7 mouse cellular contexts compared by ENCODE assay signal in the genomic region with DNA sequence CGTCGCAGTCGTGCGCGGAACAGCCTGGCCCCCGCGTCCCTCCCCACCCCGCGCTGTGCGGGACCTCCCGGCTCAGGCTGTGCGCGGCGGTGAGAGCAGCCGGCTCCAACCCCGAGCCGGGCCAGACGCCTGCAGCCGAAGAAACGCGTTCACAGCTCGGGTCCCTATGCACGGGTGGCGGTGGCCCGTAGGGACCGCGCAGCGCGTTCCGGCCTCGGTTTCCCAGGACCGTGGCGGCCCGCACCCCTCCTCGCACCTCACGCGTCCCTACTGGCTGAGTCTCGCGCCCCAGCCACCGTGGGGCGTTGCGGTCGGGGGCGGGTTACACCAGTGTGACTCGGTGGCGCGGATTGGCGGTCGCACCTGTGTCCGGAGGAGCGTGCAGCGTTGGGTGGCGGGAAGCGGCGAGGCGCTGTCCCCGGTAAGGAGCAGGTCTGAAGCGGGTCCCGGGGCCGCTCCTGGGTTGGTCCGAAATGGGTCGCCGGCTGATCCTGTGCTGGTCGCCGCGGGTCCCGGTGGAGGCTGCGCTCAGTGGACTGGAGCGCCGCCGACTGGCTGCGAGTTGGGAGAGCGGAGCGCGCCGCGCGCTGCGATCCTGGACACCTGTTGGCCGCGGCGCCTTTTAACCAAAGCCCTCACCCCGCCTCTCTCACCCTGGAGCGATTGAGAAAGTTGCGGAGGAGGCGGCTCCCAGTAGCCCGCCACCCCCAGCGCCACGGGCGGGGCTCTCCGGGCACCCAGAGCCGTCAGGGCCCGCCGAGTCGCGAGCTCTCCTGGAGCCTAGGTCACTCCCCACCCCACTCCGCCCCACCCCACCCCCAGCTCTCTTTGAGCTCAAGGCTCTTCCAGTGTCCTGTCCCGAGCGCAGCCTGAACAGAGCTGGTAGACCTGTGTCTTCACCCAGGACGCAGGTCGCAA. TPM values are rescaled to one million over a fixed set of nuclear protein-coding genes. Genes with fewer than 3 reads are reported as not detected.
DNase-seq lines count a peak whose midpoint lies in the region; ATAC-seq and TF ChIP-seq lines count a peak whose summit lies in the region.

A gene (minus strand): TSS at position 597 of the 918 bp plus-strand sequence.

- in situ Hi-C loops in ES-E14 (cut with MboI; ENCODE audit: low sequenced_read_pairs in 2 of 2, unreplicated experiment in 2 of 2), result loop anchor here in 1 of 2 experiments (25.0 kb wide), 1 partner anchor 233 kb away; no protein-coding TSS in a partner anchor

- no peaks in the 10 kb centered on the region for H3K9me3 ChIP-seq in ES-E14 (ENCODE audit: control insufficient read depth, insufficient read depth, low read depth, low read length)
- no peaks in the 10 kb centered on the region for H3K9me3 ChIP-seq in forebrain, embryonic 11.5 days (ENCODE audit: control insufficient read depth, low read length)
- no peaks in the 10 kb centered on the region for H3K9me3 ChIP-seq in stomach, embryonic 14.5 days (ENCODE audit: control insufficient read depth, low read depth, low read length)

- 0% methylated on average over 100 of the region's 101 CpGs for WGBS in forebrain, embryonic 11.5 days
- under 1% methylated on average over 101 of the region's 101 CpGs for WGBS in stomach, embryonic 14.5 days

- H3K9ac ChIP-seq in ES-E14 (ENCODE audit: insufficient read depth, low read depth, low read length, poor library complexity, severe bottlenecking), result peak within 1 kb of the TSS; percentile 70
- H3K9ac ChIP-seq in forebrain, embryonic 11.5 days (ENCODE audit: low read length), result peak within 1 kb of the TSS; percentile 39
- 0 out of 2 replicates have a peak within 1 kb of the TSS, but pooled peaks have one; percentile 6 for H3K9ac ChIP-seq in stomach, embryonic 14.5 days (replicated peaks; ENCODE audit: low read depth, low read length)

- peak within 1 kb of the TSS; percentile 76 to 79 for H3K4me3 ChIP-seq in ES-E14 (ENCODE audit: insufficient read depth in 1 of 2, low read depth in 1 of 2, low read length in 2 of 2, poor library complexity in 1 of 2, severe bottlenecking in 1 of 2)
- peak within 1 kb of the TSS; percentile 49 for H3K4me3 ChIP-seq in forebrain, embryonic 11.5 days (ENCODE audit: low read depth, low read length)
- H3K4me3 ChIP-seq in stomach, embryonic 14.5 days (ENCODE audit: low read depth, low read length), result peak within 1 kb of the TSS; percentile 43

- H3K27me3 ChIP-seq in forebrain, embryonic 11.5 days (ENCODE audit: control insufficient read depth, insufficient read depth, low read length), result peaks cover 50% of the 10 kb centered on the region
- H3K27me3 ChIP-seq in stomach, embryonic 14.5 days (ENCODE audit: control insufficient read depth, insufficient read depth, low read length), result peaks cover 33% of the 10 kb centered on the region

- 0 out of 2 replicates have a peak, but pooled peaks have one; percentile 51 for ATAC-seq in forebrain, embryonic 11.5 days (replicated peaks; ENCODE audit: low FRiP score)
- ATAC-seq in inflammation-experienced regulatory T-cells, adult 6 months, result peak; percentile 38
- ATAC-seq in stomach, embryonic 14.5 days (ENCODE audit: insufficient number of reproducible peaks, insufficient read depth, low FRiP score, low read depth), result peak; percentile 50

- H3K4me1 ChIP-seq in ES-E14 (ENCODE audit: control insufficient read depth in 2 of 2, insufficient read depth in 2 of 2, low read length in 2 of 2, poor library complexity in 1 of 2), result no peaks in the 10 kb centered on the region; a peak in 1 of 4 replicates
- peaks cover 14% of the 10 kb centered on the region; the same call in 1 of the 2 replicates for H3K4me1 ChIP-seq in forebrain, embryonic 11.5 days (replicated peaks; ENCODE audit: control insufficient read depth, insufficient read depth, low read length)
- peaks cover 4% of the 10 kb centered on the region; the same call in 1 of the 2 replicates for H3K4me1 ChIP-seq in stomach, embryonic 14.5 days (ENCODE audit: control insufficient read depth, insufficient read depth, low read length)

- no peaks in the 10 kb centered on the region for H3K36me3 ChIP-seq in ES-E14 (ENCODE audit: control insufficient read depth, insufficient read depth, low read length, poor library complexity, severe bottlenecking)
- H3K36me3 ChIP-seq in forebrain, embryonic 11.5 days (ENCODE audit: control insufficient read depth, insufficient read depth, low read length), result no peaks in the 10 kb centered on the region
- no peaks in the 10 kb centered on the region for H3K36me3 ChIP-seq in stomach, embryonic 14.5 days (ENCODE audit: control insufficient read depth, insufficient read depth, low read length)

- no peak within 1 kb of the TSS for H3K27ac ChIP-seq in ES-E14 (ENCODE audit: insufficient read depth, low read depth, low read length, poor library complexity, severe bottlenecking)
- no peak within 1 kb of the TSS for H3K27ac ChIP-seq in forebrain, embryonic 11.5 days (ENCODE audit: low read depth, low read length)
- H3K27ac ChIP-seq in stomach, embryonic 14.5 days (ENCODE audit: low read length), result no peak within 1 kb of the TSS

- DNase-seq in ES-E14 (ENCODE audit: low read depth, low spot score), result peak; percentile 50
- peak; percentile 82 for DNase-seq in adrenal gland, adult 2 months
- DNase-seq in forebrain, embryonic 11.5 days (ENCODE audit: low spot score), result peak; percentile 77
- DNase-seq in left cerebral cortex, postnatal 4 days, result peak; percentile 16
- DNase-seq in mesoderm, embryonic 11.5 days (ENCODE audit: low read depth, low spot score), result peak; percentile 50

- intact Hi-C loops in left cerebral cortex, postnatal 4 days (cut with DNase I), result loop anchor here (5.0 to 10.0 kb wide), 2 partner anchors 258 to 300 kb away; no protein-coding TSS in a partner anchor

- H3K4me2 ChIP-seq in forebrain, embryonic 11.5 days (ENCODE audit: low read depth, low read length, severe bottlenecking), result peak within 1 kb of the TSS; percentile 100
- H3K4me2 ChIP-seq in stomach, embryonic 14.5 days (replicated peaks; ENCODE audit: low read depth, low read length), result peak within 1 kb of the TSS; percentile 99

TF ChIP-seq in ES-E14, 5 proteins besides CTCF, POLR2A, EP300 and RAD21:
- TF ChIP-seq HCFC1 (IDR thresholded peaks at IDR 0.05; ENCODE audit: borderline replicate concordance, insufficient read depth, low read length), result no peak
- TF ChIP-seq CHD2 (IDR thresholded peaks at IDR 0.05; ENCODE audit: low read depth, low read length), result no peak
- TF ChIP-seq MAFK (IDR thresholded peaks at IDR 0.05; ENCODE audit: insufficient read depth, low read depth, low read length), result no peak
- no peak for TF ChIP-seq ZC3H11A (IDR thresholded peaks at IDR 0.05; ENCODE audit: borderline replicate concordance, low read depth, low read length)
- TF ChIP-seq ZNF384 (IDR thresholded peaks at IDR 0.05; ENCODE audit: low read depth, low read length), result no peak
TF ChIP-seq in ES-E14: peak in this region for 0.

RNA-seq across cellular contexts. Expression of the gene that starts here (rescaled TPM):
- 0.58 and 0.76 TPM in 2 replicates for total RNA-seq in ES-E14 (2012; rRNA removed)
- 1 to 10 TPM in 1 of 2 experiments, under 1 TPM in 1; 0.73 to 9.6 TPM for total RNA-seq in adrenal gland, adult 2 months (2021)
- polyA plus RNA-seq in adrenal gland, adult 2 months (2012; rRNA removed), result 6.4 and 14.0 TPM in 2 replicates
- polyA plus RNA-seq in forebrain, embryonic 11.5 days (2014; fragmentation: Nextera tagmentation; extraction: Ambion mirVana), result 6.2 and 8.4 TPM in 2 replicates
- 1 to 10 TPM; 4.3 to 5.1 (median 4.5) TPM for polyA plus RNA-seq in inflammation-experienced regulatory T-cells, adult 6 months (2017; shearing (Covaris generic))
- 10 to 100 TPM in 1 of 2 experiments, 1 to 10 TPM in 1; 8.2 to 10.7 TPM for total RNA-seq in left cerebral cortex, postnatal 4 days (2021)
- 0.49 and 2.3 TPM in 2 replicates for polyA plus RNA-seq in stomach, embryonic 14.5 days (2014; fragmentation: Nextera tagmentation; extraction: Ambion mirVana)

Comparison
In these comparisons a context has a peak if more than half of its experiments do, and no peak if none do; other contexts are left out.
1. Peak in DNase-seq, H3K4me3 ChIP-seq and H3K9ac ChIP-seq in ES-E14; RNA of the gene not detected or under 1 TPM.
2. DNase-seq: peak in every context shown above with its lines; median percentile 82 in adrenal gland, adult 2 months; 77 in forebrain, embryonic 11.5 days; 50 in ES-E14; 50 in mesoderm, embryonic 11.5 days; 16 in left cerebral cortex, postnatal 4 days.
3. H3K9ac ChIP-seq: peak in every context shown above with its lines; median percentile 70 in ES-E14; 39 in forebrain, embryonic 11.5 days; 6 in stomach, embryonic 14.5 days.